Mouse (Mus musculus): ENCODE measurements around the gene T2.

- TF ChIP-seq CTCF (IDR thresholded peaks at IDR 0.05; ENCODE audit: control insufficient read depth, insufficient read depth, insufficient read length) (no peak), CEBPB (IDR thresholded peaks at IDR 0.05; ENCODE audit: low read depth) (no peak)
Measured at GRCm38 (mm10) chr17:8455601-8456000, 99.8 kb downstream of the T2 start.

All from C2C12 (cell line).